Mouse (Mus musculus) testis, postnatal 14 days (tissue): ENCODE data around the gene Rps18.
"Not testable (repeated sequence)": the region's sequence is repeated elsewhere in the genome, so short reads cannot be mapped to it uniquely, and the experiment has no call there.

Experiments used
- DNase-seq: peaks from one replicate; pipeline ENCODE4 v3.0.0; 2021; ENCODE audit warnings: low spot score

The Rps18 gene

GRCm38 (mm10) chr17:33968489-33968888 lies 12.7 kb upstream of the Rps18 start:
- no peak for DNase-seq

- DNase-seq: no peak
Observed at GRCm38 (mm10) chr17:33965846-33966550, 10.2 kb upstream of the Rps18 start.

- DNase-seq: no peak
Observed at GRCm38 (mm10) chr17:33965082-33965845, 9.5 kb upstream of the Rps18 start.

- no peak for DNase-seq
Observed at GRCm38 (mm10) chr17:33962876-33963275, 7.1 kb upstream of the Rps18 start.

GRCm38 (mm10) chr17:33959948-33960347 lies 4.1 kb upstream of the Rps18 start:
- DNase-seq: no peak

- no peak for DNase-seq
Observed at GRCm38 (mm10) chr17:33959135-33959534, 3.3 kb upstream of the Rps18 start.

- no peak for DNase-seq
Observed at GRCm38 (mm10) chr17:33958451-33958850, 2.6 kb upstream of the Rps18 start.

GRCm38 (mm10) chr17:33957493-33957892 lies 1.7 kb upstream of the Rps18 start:
- DNase-seq: no peak

- DNase-seq: no peak
Observed at GRCm38 (mm10) chr17:33956336-33956735, 535 bp upstream of the Rps18 start.

- DNase-seq: no peak
Observed at GRCm38 (mm10) chr17:33954646-33955554, 901 bp downstream of the Rps18 start.

- no peak for DNase-seq
Observed at GRCm38 (mm10) chr17:33953961-33954565, 1.7 kb downstream of the Rps18 start.

- DNase-seq: no peak
Observed at GRCm38 (mm10) chr17:33953310-33953709, 2.5 kb downstream of the Rps18 start.

GRCm38 (mm10) chr17:33952879-33953278 lies 2.9 kb downstream of the Rps18 start:
- DNase-seq: no peak

GRCm38 (mm10) chr17:33952015-33952414 lies 3.8 kb downstream of the Rps18 start:
- not testable (repeated sequence) for DNase-seq

GRCm38 (mm10) chr17:33951021-33951946 lies 4.5 kb downstream of the Rps18 start, which contains the start of gene B3galt4:
B3galt4 (minus strand) TSS chr17:33951488.
- DNase-seq: peak; percentile 82

GRCm38 (mm10) chr17:33950131-33950625 lies 5.6 kb downstream of the Rps18 start:
- DNase-seq: no peak

GRCm38 (mm10) chr17:33948905-33949537 lies 6.8 kb downstream of the Rps18 start:
- no peak for DNase-seq

GRCm38 (mm10) chr17:33948090-33948904 lies 7.5 kb downstream of the Rps18 start:
- DNase-seq: no peak

GRCm38 (mm10) chr17:33947430-33948089 lies 8.2 kb downstream of the Rps18 start:
- DNase-seq: no peak
